Comparison of ENCODE assay signal across 8 mouse cellular contexts in genomic region chr1:133132388-133133326, GRCm38 (mm10). TPM values are rescaled to one million over a fixed set of nuclear protein-coding genes. Genes with fewer than 3 reads are reported as not detected.
DNase-seq lines count a peak whose midpoint lies in the region; ATAC-seq and TF ChIP-seq lines count a peak whose summit lies in the region.

No protein-coding gene starts in this region.

- peak overlapping the region; percentile 92 for H3K4me2 ChIP-seq in heart, postnatal 0 days (ENCODE audit: low read depth, low read length)
- peak overlapping the region; percentile 92 for H3K4me2 ChIP-seq in liver, embryonic 13.5 days

- WGBS in heart, postnatal 0 days, result under 1% methylated on average over 26 of the region's 26 CpGs
- WGBS in liver, embryonic 13.5 days (ENCODE audit: insufficient replicate concordance), result under 1% methylated on average over 26 of the region's 26 CpGs

- H3K36me3 ChIP-seq in heart, postnatal 0 days (replicated peaks; ENCODE audit: control insufficient read depth, insufficient read depth, low read length), result peaks cover 16% of the 10 kb centered on the region
- H3K36me3 ChIP-seq in liver, embryonic 13.5 days, result peaks cover 52% of the 10 kb centered on the region

- H3K27ac ChIP-seq in heart, postnatal 0 days (ENCODE audit: low read depth), result peak overlapping the region; percentile 94
- H3K27ac ChIP-seq in liver, embryonic 13.5 days, result peak overlapping the region; percentile 98

- peak; percentile 6 for DNase-seq in left cerebral cortex, postnatal 4 days
- DNase-seq in left cerebral cortex, adult 8-10 months (ENCODE audit: low spot score in 2 of 2), result no peak
- peak; percentile 40 for DNase-seq in c-Kit-negative CD71-positive TER-119-positive erythroid progenitor cells, embryonic 14.5 days (ENCODE audit: low read depth, low spot score)
- DNase-seq in heart, postnatal 0 days (ENCODE audit: low spot score), result no peak
- DNase-seq in liver, embryonic 13.5 days, result peak; percentile 27
- peak; percentile 45 for DNase-seq in testis, postnatal 14 days (ENCODE audit: low spot score)
- no peak for DNase-seq in layer of hippocampus, adult 11-12 months (ENCODE audit: low spot score)
- DNase-seq in layer of hippocampus, postnatal 36 days, result no peak

- no peaks in the 10 kb centered on the region for H3K27me3 ChIP-seq in heart, postnatal 0 days (ENCODE audit: control insufficient read depth, insufficient read depth, low read length)
- no peaks in the 10 kb centered on the region for H3K27me3 ChIP-seq in liver, embryonic 13.5 days

- TF ChIP-seq CTCF in heart, postnatal 0 days (IDR thresholded peaks at IDR 0.05; ENCODE audit: low read depth), result no peak

- no peak for ATAC-seq in heart, postnatal 0 days (ENCODE audit: insufficient read depth, low read depth)
- no peak for ATAC-seq in liver, embryonic 13.5 days (ENCODE audit: low read depth)

- intact Hi-C loops in left cerebral cortex, postnatal 4 days (cut with DNase I), result no loop called here

- H3K4me3 ChIP-seq in heart, postnatal 0 days (ENCODE audit: low read depth, low read length), result peak overlapping the region; percentile 73
- H3K4me3 ChIP-seq in liver, embryonic 13.5 days (replicated peaks), result peak overlapping the region; percentile 99

- H3K9ac ChIP-seq in heart, postnatal 0 days (replicated peaks; ENCODE audit: low read depth, low read length), result peak overlapping the region; percentile 78
- peak overlapping the region; percentile 99 for H3K9ac ChIP-seq in liver, embryonic 13.5 days

- TF ChIP-seq EP300 in heart, postnatal 0 days (IDR thresholded peaks at IDR 0.05; ENCODE audit: low read depth), result no peak

- 0 out of 2 replicates have a peak, but pooled peaks cover 14% of the 10 kb centered on the region for H3K4me1 ChIP-seq in heart, postnatal 0 days (ENCODE audit: control insufficient read depth, insufficient read depth)
- peaks cover 50% of the 10 kb centered on the region for H3K4me1 ChIP-seq in liver, embryonic 13.5 days (replicated peaks)

- H3K9me3 ChIP-seq in heart, postnatal 0 days (replicated peaks; ENCODE audit: control insufficient read depth, low read length), result no peaks in the 10 kb centered on the region
- H3K9me3 ChIP-seq in liver, embryonic 13.5 days (replicated peaks), result no peaks in the 10 kb centered on the region

RNA-seq across cellular contexts. Expression of gene Ppp1r15b, which starts 1.7 kb away (rescaled TPM):
- 10 to 100 TPM; 44.0 to 45.4 TPM for total RNA-seq in left cerebral cortex, postnatal 4 days (2021)
- total RNA-seq in left cerebral cortex, adult 8-10 months (2022), result 10 to 100 TPM; 41.0 to 43.6 (median 42.0) TPM
- total RNA-seq in heart, postnatal 0 days (2014; rRNA removed; ENCODE audit: low replicate concordance), result 24.4 and 34.8 TPM in 2 replicates
- 10.5 and 12.2 TPM in 2 replicates for polyA plus RNA-seq in heart, postnatal 0 days (2015; fragmentation: Nextera tagmentation; extraction: Ambion mirVana)
- 35.8 and 49.1 TPM in 2 replicates for polyA plus RNA-seq in liver, embryonic 13.5 days (2015; fragmentation: Nextera tagmentation; extraction: Ambion mirVana)
- total RNA-seq in layer of hippocampus, postnatal 36 days (2021), result 10 to 100 TPM; 42.5 to 44.2 TPM

RNA-seq across cellular contexts. Expression of gene Plekha6, which starts 31.4 kb away (rescaled TPM):
- 10 to 100 TPM; 61.7 to 63.2 TPM for total RNA-seq in left cerebral cortex, postnatal 4 days (2021)
- total RNA-seq in left cerebral cortex, adult 8-10 months (2022), result 10 to 100 TPM; 83.6 to 89.6 (median 88.4) TPM
- 19.2 and 36.1 TPM in 2 replicates for total RNA-seq in heart, postnatal 0 days (2014; rRNA removed; ENCODE audit: low replicate concordance)
- polyA plus RNA-seq in heart, postnatal 0 days (2015; fragmentation: Nextera tagmentation; extraction: Ambion mirVana), result 4.8 and 7.0 TPM in 2 replicates
- polyA plus RNA-seq in liver, embryonic 13.5 days (2015; fragmentation: Nextera tagmentation; extraction: Ambion mirVana), result 1.9 TPM in 2 replicates
- total RNA-seq in layer of hippocampus, postnatal 36 days (2021), result 10 to 100 TPM; 48.4 to 51.8 TPM

Comparison
In these comparisons a context has a peak if more than half of its experiments do, and no peak if none do; other contexts are left out.
1. DNase-seq: peak in left cerebral cortex, postnatal 4 days (single experiment), c-Kit-negative CD71-positive TER-119-positive erythroid progenitor cells, embryonic 14.5 days (single experiment), liver, embryonic 13.5 days (single experiment) and testis, postnatal 14 days (single experiment); none in left cerebral cortex, adult 8-10 months (0 of 2), heart, postnatal 0 days (single experiment), layer of hippocampus, adult 11-12 months (single experiment) and layer of hippocampus, postnatal 36 days (0 of 2).